Mouse (Mus musculus) G1E (cell line): ENCODE data around the gene Brinp1. TPM values are rescaled to one million over a fixed set of nuclear protein-coding genes. Genes with fewer than 3 reads are reported as not detected.

Source experiments
- ATAC-seq: 2 replicates; pipeline ENCODE4 v1.8.0; 2016; ENCODE audit warnings: mild to moderate bottlenecking; ENCODE audit not compliant: insufficient number of reproducible peaks, poor library complexity, low FRiP score, severe bottlenecking; ENCODE audit errors: extremely low read depth
- DNase-seq: peaks from one replicate; pipeline ENCODE4 v3.0.0; 2012; ENCODE audit warnings: low spot score
- H3K27me3 ChIP-seq: 2 replicates; pipeline ENCODE4 v1.6.1; 2012; ENCODE audit warnings: mild to moderate bottlenecking, low read length, inconsistent platforms; ENCODE audit not compliant: insufficient read depth
- H3K36me3 ChIP-seq: replicated peaks from 2 replicates; pipeline ENCODE3; 2012; ENCODE audit warnings: mild to moderate bottlenecking, inconsistent platforms
- H3K4me1 ChIP-seq: 2 replicates; pipeline ENCODE4 v1.6.1; 2012; ENCODE audit warnings: low read depth, low read length, inconsistent platforms, mixed read lengths; ENCODE audit not compliant: insufficient read depth
- H3K4me3 ChIP-seq: 2 replicates; pipeline ENCODE4 v1.5.1; 2012; ENCODE audit warnings: low read depth, mild to moderate bottlenecking, inconsistent platforms, low read length, moderate library complexity, mixed read lengths
- H3K9me3 ChIP-seq: replicated peaks from 2 replicates; pipeline ENCODE4 v1.6.1; 2012; ENCODE audit warnings: inconsistent platforms
- CTCF ChIP-seq: IDR thresholded peaks from 2 replicates; pipeline ENCODE4 v1.5.1; 2012; ENCODE audit warnings: low read depth, low read length, inconsistent platforms, mixed read lengths
- GATA1 ChIP-seq: IDR thresholded peaks from 2 replicates; pipeline ENCODE4 v1.6.1; 2012; ENCODE audit warnings: borderline replicate concordance, low read length, inconsistent platforms, mixed read lengths
- GATA2 ChIP-seq: IDR thresholded peaks from 2 replicates; pipeline ENCODE4 v1.6.1; 2012; ENCODE audit warnings: low read depth, low read length, inconsistent platforms, borderline replicate concordance
- POLR2AphosphoS5 ChIP-seq: IDR thresholded peaks from 2 replicates; pipeline ENCODE4 v1.6.1; 2012; ENCODE audit warnings: low read depth, low read length, inconsistent platforms; ENCODE audit not compliant: insufficient replicate concordance
- TAL1 ChIP-seq: conservative IDR thresholded peaks from 2 replicates; pipeline ENCODE4 v1.6.1; 2012; ENCODE audit warnings: low read depth, low read length, inconsistent platforms, mixed read lengths
- polyA plus RNA-seq: library from polyadenylated mRNA; stranded (reverse); fragments of >175 nt; gene quantifications from 2 replicates; pipeline ENCODE4 v1.2.3, GENCODE M21; 2012
- total RNA-seq, 2 experiments: library from RNA; stranded (forward) in 1 of 2; stranded (reverse) in 1 of 2; fragments of 200-1000 nt in 1 of 2; fragments of >200 nt in 1 of 2; fragmentation: Nextera tagmentation in 1 of 2; gene quantifications; 2 replicates each; pipeline ENCODE4 v1.2.3; 2014 to 2017

The Brinp1 gene
- total and polyA plus RNA-seq, 3 experiments: 0.05 TPM; not detected in 2

GRCm38 (mm10) chr4:68910942-68911341 is 43.3 kb downstream of the Brinp1 start:
- DNase-seq (no peak), ATAC-seq (no peak)
- Histone ChIP-seq H3K36me3 (no peaks in the 10 kb centered on the region), H3K4me1 (no peaks in the 10 kb centered on the region), H3K27me3 (no peaks in the 10 kb centered on the region), H3K9me3 (peaks cover 8% of the 10 kb centered on the region), H3K4me3 (no peak overlapping the region)
- TF ChIP-seq GATA2 (no peak), GATA1 (no peak), TAL1 (no peak), POLR2AphosphoS5 (no peak), CTCF (no peak)

- ATAC-seq: no peak
- no peaks in the 10 kb centered on the region for H3K36me3 ChIP-seq
- no peak for TF ChIP-seq POLR2AphosphoS5
- no peak for TF ChIP-seq GATA2
- no peak for TF ChIP-seq GATA1
- TF ChIP-seq TAL1: no peak
- TF ChIP-seq CTCF: no peak
- H3K9me3 ChIP-seq: peaks cover 5% of the 10 kb centered on the region
- no peak for DNase-seq
- H3K4me3 ChIP-seq: no peak overlapping the region
- no peaks in the 10 kb centered on the region for H3K27me3 ChIP-seq
- H3K4me1 ChIP-seq: no peaks in the 10 kb centered on the region
Measured at GRCm38 (mm10) chr4:68906417-68907210, 47.6 kb downstream of the Brinp1 start.

DNA sequence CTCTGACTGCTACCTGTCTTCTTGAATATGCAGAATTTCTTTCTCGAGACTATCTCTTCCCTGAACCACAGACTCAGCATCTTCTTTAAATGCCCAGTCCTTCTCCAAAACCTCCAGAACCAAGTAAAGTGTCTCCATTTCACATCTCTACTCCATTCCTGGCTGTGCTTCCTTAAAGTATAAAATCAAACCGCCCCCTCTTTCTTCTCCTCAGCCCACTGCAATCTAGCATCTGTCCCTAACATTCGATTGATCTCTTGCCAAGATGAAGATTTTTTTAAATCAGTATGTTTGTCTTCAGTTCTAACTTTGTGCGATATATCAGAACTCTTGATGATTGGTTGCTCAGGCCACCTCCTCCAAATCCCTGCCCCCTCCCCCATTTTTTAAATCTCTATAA is 63.7 kb downstream of the Brinp1 start:
- ATAC-seq (no peak), DNase-seq (no peak)
- Histone ChIP-seq H3K27me3 (no peaks in the 10 kb centered on the region), H3K36me3 (no peaks in the 10 kb centered on the region), H3K4me1 (no peaks in the 10 kb centered on the region), H3K4me3 (no peak overlapping the region), H3K9me3 (0 out of 2 replicates have a peak, but pooled peaks cover 2% of the 10 kb centered on the region)
- no peak for TF ChIP-seq POLR2AphosphoS5
- no peak for TF ChIP-seq TAL1

- TF ChIP-seq GATA2: no peak
- no peak for TF ChIP-seq TAL1
- TF ChIP-seq GATA1: no peak
- TF ChIP-seq POLR2AphosphoS5: no peak
- no peak for TF ChIP-seq CTCF
- Histone ChIP-seq H3K36me3 (no peaks in the 10 kb centered on the region), H3K4me3 (no peak overlapping the region), H3K4me1 (no peaks in the 10 kb centered on the region), H3K27me3 (no peaks in the 10 kb centered on the region), H3K9me3 (0 out of 2 replicates have a peak, but pooled peaks cover 2% of the 10 kb centered on the region)
- DNase-seq (no peak), ATAC-seq (no peak)
Measured at GRCm38 (mm10) chr4:68886276-68886675, 67.9 kb downstream of the Brinp1 start.

DNA sequence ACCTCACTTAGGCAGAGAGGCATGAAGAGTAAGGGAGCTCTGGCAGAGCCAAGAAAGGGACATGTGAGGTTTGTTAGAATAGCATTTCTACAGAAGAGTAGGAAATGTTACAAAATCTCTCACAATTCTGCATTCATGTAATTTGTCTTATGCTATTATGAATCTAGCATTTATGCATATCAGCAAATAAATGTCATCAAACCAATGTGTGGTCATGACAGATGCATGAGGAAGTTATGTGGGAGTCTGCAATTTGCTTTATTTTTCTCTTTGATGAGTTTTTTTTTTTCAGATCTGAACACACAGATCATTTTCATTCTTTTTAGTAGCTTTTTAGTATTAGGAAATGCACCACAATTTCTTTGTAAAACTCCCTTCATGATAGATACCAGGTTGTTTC is 82.2 kb downstream of the Brinp1 start:
- ATAC-seq (no peak), DNase-seq (no peak)
- peaks cover 2% of the 10 kb centered on the region; the same call in 1 of the 2 replicates for H3K9me3 ChIP-seq
- H3K36me3 ChIP-seq: no peaks in the 10 kb centered on the region
- H3K4me3 ChIP-seq: no peak overlapping the region
- no peaks in the 10 kb centered on the region for H3K27me3 ChIP-seq
- H3K4me1 ChIP-seq: no peaks in the 10 kb centered on the region
- TF ChIP-seq CTCF (no peak), POLR2AphosphoS5 (no peak), GATA1 (no peak), GATA2 (no peak)

DNA sequence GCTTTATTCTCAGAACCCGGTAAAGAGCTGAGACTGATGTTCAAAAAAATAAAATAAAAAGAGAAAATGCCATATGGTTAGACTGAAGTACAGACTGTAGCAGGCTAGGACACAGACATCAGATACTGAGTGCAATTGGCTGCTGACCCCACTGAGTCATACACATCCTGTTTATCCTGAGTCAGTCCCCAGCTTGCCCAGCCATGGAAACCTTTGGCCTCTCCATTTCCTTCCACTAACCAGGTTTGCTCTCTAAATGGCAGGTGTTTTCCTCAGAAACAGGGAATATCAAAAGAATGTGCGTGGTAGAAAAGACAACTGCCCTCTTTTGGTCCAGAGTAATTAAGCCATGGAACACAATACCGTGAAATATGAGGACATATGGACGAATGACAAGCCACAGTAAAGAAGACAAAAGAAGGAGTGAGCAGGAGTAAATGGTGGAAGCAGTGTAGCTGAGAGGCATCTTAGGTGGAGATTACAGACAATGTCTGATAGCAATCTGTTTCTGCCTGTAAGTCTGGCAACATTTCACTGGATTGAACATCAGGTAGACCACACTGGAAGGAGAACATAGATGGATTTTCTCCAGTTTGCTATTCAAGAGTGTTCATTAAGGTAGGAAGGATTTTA is 88.9 kb downstream of the Brinp1 start:
- no peak for TF ChIP-seq GATA1
- TF ChIP-seq POLR2AphosphoS5: no peak
- TF ChIP-seq GATA2: no peak
- no peak for TF ChIP-seq CTCF
- TF ChIP-seq TAL1: no peak
- H3K4me1 ChIP-seq: no peaks in the 10 kb centered on the region
- H3K27me3 ChIP-seq: no peaks in the 10 kb centered on the region
- H3K9me3 ChIP-seq: no peaks in the 10 kb centered on the region; the same call in 1 of the 2 replicates
- no peak overlapping the region for H3K4me3 ChIP-seq
- no peak for DNase-seq
- ATAC-seq: no peak
- H3K36me3 ChIP-seq: no peaks in the 10 kb centered on the region
